Mouse (Mus musculus) gastrocnemius, postnatal 14 days (tissue): ENCODE results near the gene Ice2. TPM values are rescaled to one million over a fixed set of nuclear protein-coding genes. Genes with fewer than 3 reads are reported as not detected.

Experiments
- microRNA-seq, 2 experiments: library from miRNA; unstranded; fragments of <30 nt; microRNA quantifications; one replicate each; pipeline ENCODE4 v1.2.0; 2021
- total RNA-seq, 2 experiments: library from RNA; stranded (reverse); gene quantifications; 2 replicates each; pipeline ENCODE4 v1.2.3; 2021

Gene Ice2
- total RNA-seq, 2 experiments from 2014 or later, result 5.0 to 6.4 TPM

Small RNA genes within 50 kb of the gene (microRNA-seq; reads per million reads assigned to microRNA genes)
- gene Mir3109, result 1.5 to 1.9 reads per million in 2 experiments

Other genes with a start within 250 kb of the Ice2 start
- gene Anxa2, start 55.7 kb downstream of the Ice2 start, total RNA-seq, result 100 to 1,000 TPM in 1 of 2 experiments, 10 to 100 TPM in 1; 90.8 to 119 TPM